Mouse (Mus musculus) intestine, embryonic 15.5 days (tissue): Measurements from ENCODE around the gene Cemip. TPM values are rescaled to one million over a fixed set of nuclear protein-coding genes. Genes with fewer than 3 reads are reported as not detected.

Experiments used
- ATAC-seq: fragments of 200-750 bp; cut with Nextera tagmentation; 2 replicates; pipeline ENCODE4 v1.8.0; 2017; ENCODE audit warnings: moderate TSS enrichment, moderate library complexity
- H3K27ac ChIP-seq: fragments of 300-500 bp; sonication (generic); 2 replicates; pipeline ENCODE4 v1.5.1; 2015; ENCODE audit warnings: mild to moderate bottlenecking, inconsistent platforms
- H3K27me3 ChIP-seq: fragments of 300-500 bp; sonication (generic); replicated peaks from 2 replicates; pipeline ENCODE4 v1.6.1; 2015; ENCODE audit warnings: inconsistent platforms
- H3K36me3 ChIP-seq: fragments of 300-500 bp; sonication (generic); 2 replicates; pipeline ENCODE4 v1.6.1; 2015; ENCODE audit warnings: inconsistent platforms
- H3K4me1 ChIP-seq: fragments of 300-500 bp; sonication (generic); replicated peaks from 2 replicates; pipeline ENCODE4 v1.6.1; 2015; ENCODE audit warnings: inconsistent platforms
- H3K4me2 ChIP-seq: fragments of 300-500 bp; sonication (generic); replicated peaks from 2 replicates; pipeline ENCODE4 v1.6.1; 2015; ENCODE audit warnings: mild to moderate bottlenecking, inconsistent platforms
- H3K4me3 ChIP-seq: fragments of 300-500 bp; sonication (generic); replicated peaks from 2 replicates; pipeline ENCODE4 v1.5.1; 2015; ENCODE audit warnings: inconsistent platforms
- H3K9ac ChIP-seq: fragments of 300-500 bp; sonication (generic); 2 replicates; pipeline ENCODE4 v1.6.1; 2015; ENCODE audit warnings: inconsistent platforms
- H3K9me3 ChIP-seq: fragments of 300-500 bp; sonication (generic); 2 replicates; pipeline ENCODE4 v1.6.1; 2016; ENCODE audit warnings: inconsistent platforms
- WGBS: fragments of 180-500 bp; shearing (Covaris S2); methylation state at CpG from one replicate; pipeline ENCODE4 v1.1.7; 2015; 5-methylcytosine and 5-hydroxymethylcytosine counted together
- polyA plus RNA-seq: library from polyadenylated mRNA; unstranded; fragments of >200 nt; fragmentation: Nextera tagmentation; extraction: Ambion mirVana; gene quantifications from 2 replicates; pipeline ENCODE4 v1.2.1, GENCODE M21; 2015

Cemip gene
- polyA plus RNA-seq, 1 experiment from 2014 or later: 0.44 TPM

- Histone ChIP-seq H3K4me1 (peaks cover 16% of the 10 kb centered on the region), H3K27me3 (peaks cover 30% of the 10 kb centered on the region), H3K4me3 (no peak overlapping the region), H3K4me2 (no peak overlapping the region), H3K9ac (no peak overlapping the region), H3K36me3 (no peaks in the 10 kb centered on the region), H3K27ac (no peak overlapping the region), H3K9me3 (no peaks in the 10 kb centered on the region)
- no peak for ATAC-seq
- 63% methylated on average over 3 of the region's 3 CpGs for WGBS
Measured at GRCm38 (mm10) chr7:84088191-84088590, 1.9 kb upstream of the Cemip start.

GRCm38 (mm10) chr7:84085049-84085945, 1.0 kb downstream of the Cemip start:
- ATAC-seq: peak; percentile 59
- Histone ChIP-seq H3K27ac (no peak overlapping the region), H3K4me3 (peak overlapping the region; percentile 42), H3K9me3 (no peaks in the 10 kb centered on the region), H3K36me3 (no peaks in the 10 kb centered on the region), H3K9ac (no peak overlapping the region), H3K27me3 (peaks cover 30% of the 10 kb centered on the region), H3K4me2 (peak overlapping the region; percentile 89), H3K4me1 (peaks cover 16% of the 10 kb centered on the region)
- WGBS: 4% methylated on average over 39 of the region's 39 CpGs

- Histone ChIP-seq H3K9me3 (no peaks in the 10 kb centered on the region), H3K4me2 (no peak overlapping the region), H3K4me3 (no peak overlapping the region), H3K4me1 (no peaks in the 10 kb centered on the region), H3K27me3 (no peaks in the 10 kb centered on the region), H3K27ac (no peak overlapping the region), H3K36me3 (no peaks in the 10 kb centered on the region), H3K9ac (no peak overlapping the region)
- no peak for ATAC-seq
- WGBS: 68% methylated on average over 7 of the region's 7 CpGs
Measured at GRCm38 (mm10) chr7:84077257-84078013, 8.9 kb downstream of the Cemip start.

GRCm38 (mm10) chr7:84074266-84074665, 12.0 kb downstream of the Cemip start:
- Histone ChIP-seq H3K4me1 (no peaks in the 10 kb centered on the region), H3K27me3 (no peaks in the 10 kb centered on the region), H3K9me3 (no peaks in the 10 kb centered on the region), H3K4me2 (no peak overlapping the region), H3K27ac (no peak overlapping the region), H3K4me3 (no peak overlapping the region), H3K9ac (no peak overlapping the region), H3K36me3 (no peaks in the 10 kb centered on the region)
- 48% methylated on average over 8 of the region's 8 CpGs for WGBS
- no peak for ATAC-seq

- no peaks in the 10 kb centered on the region for H3K36me3 ChIP-seq
- no peak overlapping the region for H3K4me2 ChIP-seq
- no peaks in the 10 kb centered on the region for H3K9me3 ChIP-seq
- no peak for ATAC-seq
- no peak overlapping the region for H3K4me3 ChIP-seq
- H3K4me1 ChIP-seq: no peaks in the 10 kb centered on the region
- H3K27ac ChIP-seq: no peak overlapping the region
- 86% methylated on average over 3 of the region's 3 CpGs for WGBS
- H3K9ac ChIP-seq: no peak overlapping the region
- no peaks in the 10 kb centered on the region for H3K27me3 ChIP-seq
Measured at GRCm38 (mm10) chr7:84073856-84074255, 12.4 kb downstream of the Cemip start.

- Histone ChIP-seq H3K9ac (no peak overlapping the region), H3K27me3 (no peaks in the 10 kb centered on the region), H3K4me3 (no peak overlapping the region), H3K4me2 (no peak overlapping the region), H3K27ac (no peak overlapping the region), H3K9me3 (no peaks in the 10 kb centered on the region), H3K4me1 (no peaks in the 10 kb centered on the region), H3K36me3 (no peaks in the 10 kb centered on the region)
- ATAC-seq: no peak
- 77% methylated on average over 5 of the region's 5 CpGs for WGBS
Measured at GRCm38 (mm10) chr7:84068931-84069330, 17.4 kb downstream of the Cemip start.

- Histone ChIP-seq H3K4me2 (no peak overlapping the region), H3K9ac (no peak overlapping the region), H3K9me3 (no peaks in the 10 kb centered on the region), H3K4me1 (peaks cover 9% of the 10 kb centered on the region; the same call in 1 of the 2 replicates), H3K27me3 (no peaks in the 10 kb centered on the region), H3K27ac (no peak overlapping the region), H3K36me3 (no peaks in the 10 kb centered on the region), H3K4me3 (no peak overlapping the region)
- 89% methylated on average over 7 of the region's 7 CpGs for WGBS
- ATAC-seq: no peak
Measured at GRCm38 (mm10) chr7:84059799-84060198, 26.5 kb downstream of the Cemip start.

- peak; percentile 98 for ATAC-seq
- Histone ChIP-seq H3K9ac (no peak overlapping the region), H3K4me3 (no peak overlapping the region), H3K9me3 (no peaks in the 10 kb centered on the region), H3K4me2 (no peak overlapping the region), H3K27me3 (no peaks in the 10 kb centered on the region), H3K36me3 (no peaks in the 10 kb centered on the region), H3K27ac (no peak overlapping the region), H3K4me1 (peaks cover 9% of the 10 kb centered on the region; the same call in 1 of the 2 replicates)
- 58% methylated on average over 7 of the region's 7 CpGs for WGBS
Measured at GRCm38 (mm10) chr7:84055961-84056629, 30.2 kb downstream of the Cemip start.

- Histone ChIP-seq H3K27me3 (no peaks in the 10 kb centered on the region), H3K4me3 (no peak overlapping the region), H3K4me2 (no peak overlapping the region), H3K9ac (no peak overlapping the region), H3K9me3 (no peaks in the 10 kb centered on the region), H3K36me3 (no peaks in the 10 kb centered on the region), H3K4me1 (peaks cover 9% of the 10 kb centered on the region; the same call in 1 of the 2 replicates), H3K27ac (no peak overlapping the region)
- ATAC-seq: no peak
- 82% methylated on average over 7 of the region's 7 CpGs for WGBS
Measured at GRCm38 (mm10) chr7:84053856-84054255, 32.4 kb downstream of the Cemip start.

GRCm38 (mm10) chr7:84051423-84051822, 34.9 kb downstream of the Cemip start:
- no peak overlapping the region for H3K4me3 ChIP-seq
- H3K27me3 ChIP-seq: no peaks in the 10 kb centered on the region
- no peak for ATAC-seq
- H3K36me3 ChIP-seq: no peaks in the 10 kb centered on the region
- WGBS: 67% methylated on average over 4 of the region's 4 CpGs
- H3K27ac ChIP-seq: no peak overlapping the region
- no peak overlapping the region for H3K4me2 ChIP-seq
- peaks cover 9% of the 10 kb centered on the region; the same call in 1 of the 2 replicates for H3K4me1 ChIP-seq
- H3K9me3 ChIP-seq: no peaks in the 10 kb centered on the region
- no peak overlapping the region for H3K9ac ChIP-seq

- H3K4me3 ChIP-seq: no peak overlapping the region
- 74% methylated on average over 4 of the region's 4 CpGs for WGBS
- H3K36me3 ChIP-seq: no peaks in the 10 kb centered on the region
- H3K9ac ChIP-seq: no peak overlapping the region
- ATAC-seq: no peak
- H3K4me1 ChIP-seq: no peaks in the 10 kb centered on the region
- no peaks in the 10 kb centered on the region for H3K27me3 ChIP-seq
- no peak overlapping the region for H3K4me2 ChIP-seq
- H3K27ac ChIP-seq: no peak overlapping the region
- no peaks in the 10 kb centered on the region for H3K9me3 ChIP-seq
Measured at GRCm38 (mm10) chr7:84045546-84045945, 40.8 kb downstream of the Cemip start.
